Mouse (Mus musculus): Measurements from ENCODE around the gene Rcn1. TPM values are rescaled to one million over a fixed set of nuclear protein-coding genes. Genes with fewer than 3 reads are reported as not detected.

Rcn1 gene
- polyA plus RNA-seq, 1 experiment from 2014 or later = 42.8 TPM

DNA sequence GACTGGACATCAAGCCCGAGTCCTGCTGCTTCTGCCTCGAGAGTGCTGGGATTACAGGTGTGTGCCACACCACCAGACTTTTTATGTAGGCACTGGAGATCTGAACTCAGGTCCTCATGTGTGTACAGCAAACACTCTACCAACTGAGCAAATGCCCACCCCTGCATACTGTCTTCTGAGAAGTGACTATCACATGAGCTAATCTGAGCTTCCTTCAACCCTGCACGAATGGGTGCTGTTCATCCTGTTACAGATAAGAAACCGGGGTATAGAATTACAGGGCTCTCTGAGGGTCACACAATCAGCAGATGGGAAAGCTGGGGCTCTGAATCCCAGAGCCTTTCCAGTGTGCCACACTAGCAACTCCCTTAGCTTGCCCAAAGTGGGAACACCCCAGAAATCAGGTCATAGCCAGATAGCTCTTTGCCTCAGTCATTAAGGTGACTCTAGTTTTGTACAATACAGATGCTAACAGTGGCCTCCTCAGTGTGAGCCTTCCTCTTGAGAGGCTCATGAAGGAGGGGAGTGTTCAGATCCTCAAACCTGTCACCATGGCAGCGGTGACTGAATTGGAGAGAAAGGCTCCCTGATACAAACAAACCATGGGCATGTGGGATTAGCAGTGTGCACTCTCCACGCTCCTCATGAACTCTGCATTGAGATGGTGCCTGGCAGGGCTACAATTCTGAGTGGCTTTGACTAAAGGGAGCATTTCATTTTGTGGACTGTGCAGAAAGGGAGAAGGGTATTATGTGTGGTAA lies 8.3 kb downstream of the Rcn1 start:
- 74% methylated on average over 6 of the region's 6 CpGs for WGBS
- H3K27ac ChIP-seq (replicated peaks; ENCODE audit: low read depth, low read length) = no peak overlapping the region
- no peak overlapping the region for H3K9ac ChIP-seq (replicated peaks; ENCODE audit: low read length)
- no peaks in the 10 kb centered on the region for H3K4me1 ChIP-seq (ENCODE audit: control insufficient read depth, insufficient read depth, low read length)
- no peak overlapping the region for H3K4me3 ChIP-seq (replicated peaks; ENCODE audit: low read depth, low read length)
- peak; percentile 60 for DNase-seq
- ATAC-seq (ENCODE audit: low FRiP score, low TSS enrichment) = peak; percentile 61
- H3K9me3 ChIP-seq (ENCODE audit: control insufficient read depth, low read length) = no peaks in the 10 kb centered on the region
- no peaks in the 10 kb centered on the region for H3K36me3 ChIP-seq (ENCODE audit: control insufficient read depth, insufficient read depth, low read length)
- H3K4me2 ChIP-seq (ENCODE audit: low read length) = no peak overlapping the region
- H3K27me3 ChIP-seq (ENCODE audit: control insufficient read depth, insufficient read depth, low read length) = no peaks in the 10 kb centered on the region

DNA sequence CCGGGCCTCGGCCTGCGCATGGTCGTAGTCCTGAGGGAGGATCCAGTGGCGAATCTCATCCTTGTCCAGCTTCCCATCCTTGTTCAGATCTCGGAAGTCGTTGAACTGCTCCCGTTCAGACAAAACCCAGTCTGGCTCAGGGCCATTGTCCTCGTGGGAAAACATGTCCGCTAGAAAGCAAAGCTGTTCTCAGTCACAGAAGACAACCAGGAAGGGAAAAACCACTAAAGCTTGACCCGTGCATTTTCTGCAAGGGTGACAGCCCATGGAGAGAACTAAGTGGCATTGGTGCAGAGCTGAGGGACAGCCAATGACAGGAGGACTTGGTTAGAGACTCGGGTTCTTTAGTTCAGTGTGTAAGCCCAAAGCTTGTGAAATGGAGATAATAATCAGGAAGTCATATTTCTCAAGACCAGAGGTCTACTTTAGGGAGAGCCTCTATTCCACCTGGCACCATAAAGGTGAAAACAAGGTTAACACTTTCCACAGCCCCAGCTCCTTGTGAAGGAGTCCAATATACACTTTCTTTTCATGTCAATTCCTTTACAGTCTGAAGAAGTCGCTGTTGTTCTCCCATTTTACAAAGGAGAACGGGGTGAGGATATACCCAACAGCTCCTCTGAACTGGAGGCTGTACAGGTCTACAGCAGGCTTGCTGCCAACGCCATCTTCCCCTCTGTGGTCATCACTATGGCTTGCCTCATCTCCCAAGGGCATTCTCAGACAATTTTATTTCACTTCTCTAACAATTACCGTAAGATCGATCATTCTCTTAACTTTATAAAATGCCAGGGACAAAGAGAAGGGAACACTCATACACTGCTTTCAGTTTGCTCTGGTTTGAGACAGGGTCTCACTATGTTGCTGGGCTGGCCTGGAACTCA lies 9.9 kb downstream of the Rcn1 start:
- Histone ChIP-seq H3K36me3 (ENCODE audit: control insufficient read depth, insufficient read depth, low read length) (no peaks in the 10 kb centered on the region), H3K27me3 (ENCODE audit: control insufficient read depth, insufficient read depth, low read length) (no peaks in the 10 kb centered on the region), H3K27ac (replicated peaks; ENCODE audit: low read depth, low read length) (no peak overlapping the region), H3K4me3 (replicated peaks; ENCODE audit: low read depth, low read length) (no peak overlapping the region), H3K9me3 (ENCODE audit: control insufficient read depth, low read length) (no peaks in the 10 kb centered on the region), H3K9ac (replicated peaks; ENCODE audit: low read length) (no peak overlapping the region), H3K4me1 (ENCODE audit: control insufficient read depth, insufficient read depth, low read length) (no peaks in the 10 kb centered on the region), H3K4me2 (ENCODE audit: low read length) (no peak overlapping the region)
- DNase-seq = no peak
- WGBS = 86% methylated on average over 17 of the region's 17 CpGs
- no peak for ATAC-seq (ENCODE audit: low FRiP score, low TSS enrichment)

DNA sequence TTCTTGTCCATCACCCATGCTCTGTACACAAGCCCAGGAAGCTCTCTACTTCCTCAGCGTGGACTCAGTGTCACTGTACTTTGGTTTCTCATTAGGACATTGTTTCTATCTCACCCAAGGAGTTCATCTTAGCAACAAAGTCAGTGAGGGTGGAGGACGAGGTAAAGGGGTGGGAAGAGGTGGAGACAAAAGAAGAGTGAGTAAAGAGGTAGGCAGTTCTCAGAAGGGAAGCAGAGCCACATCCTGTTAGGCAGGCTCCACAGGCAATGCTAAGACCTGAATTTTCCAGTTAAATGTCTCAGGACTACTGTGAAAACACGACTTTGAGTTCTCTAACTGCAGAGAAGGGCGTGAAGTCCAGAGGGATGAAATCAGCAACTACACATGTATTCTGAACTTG lies 12.7 kb downstream of the Rcn1 start:
- DNase-seq (no peak), ATAC-seq (ENCODE audit: low FRiP score, low TSS enrichment) (no peak)
- 92% methylated on average over 4 of the region's 4 CpGs for WGBS
- no peaks in the 10 kb centered on the region for H3K4me1 ChIP-seq (ENCODE audit: control insufficient read depth, insufficient read depth, low read length)
- H3K4me3 ChIP-seq (replicated peaks; ENCODE audit: low read depth, low read length) = no peak overlapping the region
- H3K27ac ChIP-seq (replicated peaks; ENCODE audit: low read depth, low read length) = no peak overlapping the region
- H3K36me3 ChIP-seq (ENCODE audit: control insufficient read depth, insufficient read depth, low read length) = no peaks in the 10 kb centered on the region
- no peaks in the 10 kb centered on the region for H3K9me3 ChIP-seq (ENCODE audit: control insufficient read depth, low read length)
- no peak overlapping the region for H3K9ac ChIP-seq (replicated peaks; ENCODE audit: low read length)
- no peak overlapping the region for H3K4me2 ChIP-seq (ENCODE audit: low read length)
- H3K27me3 ChIP-seq (ENCODE audit: control insufficient read depth, insufficient read depth, low read length) = no peaks in the 10 kb centered on the region

DNA sequence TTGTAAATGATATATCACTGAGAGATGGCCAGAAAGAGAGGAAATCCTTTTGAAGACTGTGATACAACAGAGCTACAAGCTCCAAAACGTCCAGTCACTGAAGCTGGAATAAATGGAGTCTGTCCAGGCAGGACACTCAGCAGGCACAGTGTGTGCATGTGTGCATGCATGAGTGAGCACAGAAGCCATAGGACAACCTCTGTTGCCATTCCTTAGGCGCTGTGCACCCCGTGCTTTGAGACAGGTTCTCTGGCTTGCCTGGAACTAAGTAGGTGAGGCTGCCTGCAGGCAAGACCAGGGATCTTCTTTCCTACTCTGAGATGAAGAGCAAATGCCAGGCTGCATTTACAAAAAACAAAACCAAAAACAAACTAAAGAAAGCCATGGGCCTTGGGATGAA lies 14.1 kb downstream of the Rcn1 start:
- no peaks in the 10 kb centered on the region for H3K27me3 ChIP-seq (ENCODE audit: control insufficient read depth, insufficient read depth, low read length)
- no peak overlapping the region for H3K4me3 ChIP-seq (replicated peaks; ENCODE audit: low read depth, low read length)
- no peaks in the 10 kb centered on the region for H3K36me3 ChIP-seq (ENCODE audit: control insufficient read depth, insufficient read depth, low read length)
- no peak for ATAC-seq (ENCODE audit: low FRiP score, low TSS enrichment)
- no peak for DNase-seq
- 75% methylated on average over 3 of the region's 3 CpGs for WGBS
- H3K27ac ChIP-seq (replicated peaks; ENCODE audit: low read depth, low read length) = no peak overlapping the region
- H3K9me3 ChIP-seq (ENCODE audit: control insufficient read depth, low read length) = no peaks in the 10 kb centered on the region
- no peak overlapping the region for H3K4me2 ChIP-seq (ENCODE audit: low read length)
- H3K4me1 ChIP-seq (ENCODE audit: control insufficient read depth, insufficient read depth, low read length) = no peaks in the 10 kb centered on the region
- no peak overlapping the region for H3K9ac ChIP-seq (replicated peaks; ENCODE audit: low read length)

DNA sequence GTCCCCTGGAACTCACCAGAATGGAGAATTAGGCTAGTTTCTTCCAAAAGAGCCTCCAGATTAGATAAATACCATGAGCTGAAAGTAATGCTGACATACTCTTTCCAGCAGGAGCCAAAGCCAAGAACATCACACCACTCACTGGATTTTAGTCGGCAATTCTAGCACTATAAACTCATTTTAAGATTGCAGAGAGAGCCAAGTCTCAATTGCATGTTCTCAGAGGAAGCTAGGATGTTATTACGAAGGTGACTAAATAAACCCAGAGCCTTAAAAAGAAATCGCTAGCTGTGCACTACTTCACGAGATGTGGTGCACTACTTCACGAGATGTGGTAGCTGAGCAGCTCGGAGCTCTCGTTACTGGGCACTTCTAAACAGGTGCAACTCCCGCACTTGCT lies 16.1 kb downstream of the Rcn1 start:
- DNase-seq (no peak), ATAC-seq (ENCODE audit: low FRiP score, low TSS enrichment) (no peak)
- H3K4me3 ChIP-seq (replicated peaks; ENCODE audit: low read depth, low read length) = no peak overlapping the region
- no peak overlapping the region for H3K9ac ChIP-seq (replicated peaks; ENCODE audit: low read length)
- H3K27me3 ChIP-seq (ENCODE audit: control insufficient read depth, insufficient read depth, low read length) = no peaks in the 10 kb centered on the region
- H3K9me3 ChIP-seq (ENCODE audit: control insufficient read depth, low read length) = no peaks in the 10 kb centered on the region
- WGBS = 92% methylated on average over 8 of the region's 8 CpGs
- no peak overlapping the region for H3K27ac ChIP-seq (replicated peaks; ENCODE audit: low read depth, low read length)
- H3K4me2 ChIP-seq (ENCODE audit: low read length) = no peak overlapping the region
- no peaks in the 10 kb centered on the region for H3K36me3 ChIP-seq (ENCODE audit: control insufficient read depth, insufficient read depth, low read length)
- H3K4me1 ChIP-seq (ENCODE audit: control insufficient read depth, insufficient read depth, low read length) = no peaks in the 10 kb centered on the region

DNA sequence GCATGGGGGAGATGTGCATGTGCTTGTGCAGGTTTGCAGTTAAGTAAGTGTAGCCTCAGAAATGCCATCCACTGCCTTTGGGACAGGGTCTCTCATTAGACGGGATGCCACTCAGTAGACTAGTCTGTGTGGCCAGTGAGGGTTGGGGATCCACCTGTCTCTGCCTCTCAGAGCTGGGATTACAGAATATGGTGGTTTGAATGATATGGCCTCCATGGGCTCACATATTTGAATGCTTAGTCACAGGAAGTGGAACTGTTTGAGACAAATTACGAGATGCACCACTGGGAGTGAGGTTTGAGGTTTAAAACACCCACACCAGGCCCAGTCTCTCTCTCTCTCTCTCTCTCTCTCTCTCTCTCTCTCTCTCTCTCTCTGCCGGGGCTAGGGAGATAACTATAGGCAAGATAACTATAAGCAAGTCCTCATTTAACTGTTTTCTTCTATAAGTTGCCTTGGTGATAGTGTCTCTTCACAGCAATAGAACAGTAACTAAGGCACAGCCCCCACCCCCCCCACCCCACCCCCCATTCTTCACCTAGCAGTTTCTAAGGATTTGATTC lies 18.3 kb downstream of the Rcn1 start:
- no peaks in the 10 kb centered on the region for H3K9me3 ChIP-seq (ENCODE audit: control insufficient read depth, low read length)
- no peaks in the 10 kb centered on the region for H3K27me3 ChIP-seq (ENCODE audit: control insufficient read depth, insufficient read depth, low read length)
- 89% methylated on average over 3 of the region's 3 CpGs for WGBS
- no peak for DNase-seq
- H3K9ac ChIP-seq (replicated peaks; ENCODE audit: low read length) = no peak overlapping the region
- H3K27ac ChIP-seq (replicated peaks; ENCODE audit: low read depth, low read length) = no peak overlapping the region
- ATAC-seq (ENCODE audit: low FRiP score, low TSS enrichment) = no peak
- H3K4me2 ChIP-seq (ENCODE audit: low read length) = no peak overlapping the region
- H3K4me1 ChIP-seq (ENCODE audit: control insufficient read depth, insufficient read depth, low read length) = no peaks in the 10 kb centered on the region
- H3K36me3 ChIP-seq (ENCODE audit: control insufficient read depth, insufficient read depth, low read length) = no peaks in the 10 kb centered on the region
- no peak overlapping the region for H3K4me3 ChIP-seq (replicated peaks; ENCODE audit: low read depth, low read length)

DNA sequence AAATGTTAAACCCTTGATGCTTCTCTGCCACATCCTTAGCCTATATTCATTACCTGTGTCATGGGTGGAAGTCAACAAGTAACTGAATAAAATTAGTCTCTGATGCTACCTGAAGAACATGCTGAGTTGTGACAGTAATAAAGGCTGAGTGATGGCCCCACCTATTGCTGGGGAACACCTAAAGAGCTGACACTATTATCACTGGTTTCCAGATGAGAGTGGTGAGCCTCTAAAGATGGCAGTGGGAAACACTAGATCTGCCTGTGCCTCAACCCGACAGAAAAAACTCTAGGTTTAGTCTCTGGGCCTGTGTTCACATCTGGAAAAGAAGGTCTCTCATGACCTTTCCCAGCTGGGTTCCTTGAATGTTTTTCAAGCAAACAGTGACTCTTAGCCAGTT lies 19.4 kb downstream of the Rcn1 start:
- ATAC-seq (ENCODE audit: low FRiP score, low TSS enrichment) (no peak), DNase-seq (no peak)
- Histone ChIP-seq H3K36me3 (ENCODE audit: control insufficient read depth, insufficient read depth, low read length) (no peaks in the 10 kb centered on the region), H3K9me3 (ENCODE audit: control insufficient read depth, low read length) (no peaks in the 10 kb centered on the region), H3K9ac (replicated peaks; ENCODE audit: low read length) (no peak overlapping the region), H3K27ac (replicated peaks; ENCODE audit: low read depth, low read length) (no peak overlapping the region), H3K4me3 (replicated peaks; ENCODE audit: low read depth, low read length) (no peak overlapping the region), H3K4me2 (ENCODE audit: low read length) (no peak overlapping the region), H3K27me3 (ENCODE audit: control insufficient read depth, insufficient read depth, low read length) (no peaks in the 10 kb centered on the region), H3K4me1 (ENCODE audit: control insufficient read depth, insufficient read depth, low read length) (no peaks in the 10 kb centered on the region)
- 80% methylated on average over 1 of the region's 1 CpGs for WGBS

DNA sequence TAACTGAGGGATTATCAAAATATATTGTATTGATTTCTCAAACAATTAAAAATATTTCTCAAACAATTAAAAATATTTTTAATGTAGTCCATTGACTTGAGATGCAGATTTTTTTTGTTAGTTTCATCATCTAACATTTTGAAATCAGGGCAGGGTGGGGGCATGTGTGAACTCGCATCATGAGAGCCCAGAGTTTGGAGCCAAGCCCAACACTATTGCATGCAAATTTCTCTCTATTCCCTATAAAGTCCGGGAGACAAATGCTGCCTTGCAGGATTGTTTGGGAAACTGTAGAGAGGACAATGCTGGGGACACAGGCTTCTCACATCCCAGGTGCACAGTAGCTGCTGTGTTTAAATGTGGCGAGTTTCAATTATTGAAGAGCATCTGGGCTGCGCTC lies 23.4 kb downstream of the Rcn1 start:
- peaks cover 9% of the 10 kb centered on the region; the same call in 1 of the 2 replicates for H3K4me1 ChIP-seq (ENCODE audit: control insufficient read depth, insufficient read depth, low read length)
- no peaks in the 10 kb centered on the region for H3K36me3 ChIP-seq (ENCODE audit: control insufficient read depth, insufficient read depth, low read length)
- H3K27ac ChIP-seq (replicated peaks; ENCODE audit: low read depth, low read length) = no peak overlapping the region
- H3K9me3 ChIP-seq (ENCODE audit: control insufficient read depth, low read length) = no peaks in the 10 kb centered on the region
- H3K4me2 ChIP-seq (ENCODE audit: low read length) = no peak overlapping the region
- H3K4me3 ChIP-seq (replicated peaks; ENCODE audit: low read depth, low read length) = no peak overlapping the region
- ATAC-seq (ENCODE audit: low FRiP score, low TSS enrichment) = no peak
- peaks cover 9% of the 10 kb centered on the region; the same call in 1 of the 2 replicates for H3K27me3 ChIP-seq (ENCODE audit: control insufficient read depth, insufficient read depth, low read length)
- no peak overlapping the region for H3K9ac ChIP-seq (replicated peaks; ENCODE audit: low read length)
- DNase-seq = no peak
- 74% methylated on average over 4 of the region's 4 CpGs for WGBS
